Mouse (Mus musculus) fibroblast of lung, adult 2 months (primary cell): Measurements from ENCODE around the gene Nxph1.

ENCODE experiments used
- DNase-seq: peaks from one replicate; pipeline ENCODE4 v3.0.0-alpha.2; 2011; ENCODE audit warnings: low read depth

Nxph1 gene

GRCm38 (mm10) chr6:8948131-8948470 lies at the start of gene Nxph1:
Gene Nxph1, plus strand, starts transcription at chr6:8948431.
- no peak for DNase-seq

DNA sequence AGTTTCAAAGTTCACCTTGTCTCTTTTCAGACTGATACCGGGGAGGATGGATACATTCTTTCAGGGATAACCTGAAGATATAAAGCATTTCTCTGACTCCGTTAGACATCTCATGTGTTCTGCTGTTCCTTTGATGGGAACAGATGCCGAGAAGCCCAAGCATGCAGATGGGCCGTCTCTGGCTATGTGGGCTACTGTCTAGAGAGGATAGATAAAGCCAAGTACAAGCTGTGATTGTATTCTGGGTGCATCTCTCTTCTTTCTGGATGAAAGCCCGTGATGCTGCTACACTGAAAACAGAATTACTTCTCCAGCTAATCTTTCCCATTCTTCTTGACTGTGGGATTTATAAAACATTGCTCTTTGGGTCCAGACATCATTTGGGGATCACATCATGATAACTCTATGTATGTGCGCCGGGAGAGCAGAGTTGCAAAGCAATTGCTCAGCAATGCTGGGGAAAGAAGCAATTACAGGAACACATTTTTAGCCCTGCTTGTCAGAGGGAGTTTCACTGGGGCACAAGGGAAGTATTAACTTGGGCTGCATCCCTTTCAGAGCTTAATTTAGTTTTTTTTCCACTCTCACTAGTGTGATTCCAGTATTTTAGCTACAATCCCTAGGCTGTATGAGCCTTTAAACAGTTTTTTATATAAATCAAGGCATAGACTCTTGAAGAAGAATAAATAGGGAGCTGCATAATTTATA lies 48.1 kb upstream of the Nxph1 start:
- no peak for DNase-seq

- no peak for DNase-seq
These were observed 47.5 kb upstream of the Nxph1 start for GRCm38 (mm10) chr6:8900729-8901122.

DNA sequence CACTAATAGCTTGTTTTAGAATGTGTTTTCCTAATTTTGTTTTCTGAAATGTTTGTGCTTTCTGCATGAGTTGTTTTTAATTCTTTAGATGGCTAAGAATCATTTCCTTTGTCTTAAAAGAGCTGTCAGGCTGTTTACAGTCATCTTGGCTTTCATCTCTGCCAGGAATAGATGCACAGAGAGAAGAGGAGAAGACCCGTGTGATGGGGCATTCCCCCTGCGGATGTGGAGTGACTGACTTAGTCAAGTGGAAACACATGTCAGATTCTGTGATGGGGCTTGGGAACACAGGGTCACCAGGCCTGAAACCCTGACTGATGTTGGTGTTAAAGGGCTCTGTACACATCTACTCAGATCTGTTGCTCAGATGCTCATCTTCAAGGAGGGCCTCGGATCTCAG lies 40.3 kb upstream of the Nxph1 start:
- no peak for DNase-seq

DNA sequence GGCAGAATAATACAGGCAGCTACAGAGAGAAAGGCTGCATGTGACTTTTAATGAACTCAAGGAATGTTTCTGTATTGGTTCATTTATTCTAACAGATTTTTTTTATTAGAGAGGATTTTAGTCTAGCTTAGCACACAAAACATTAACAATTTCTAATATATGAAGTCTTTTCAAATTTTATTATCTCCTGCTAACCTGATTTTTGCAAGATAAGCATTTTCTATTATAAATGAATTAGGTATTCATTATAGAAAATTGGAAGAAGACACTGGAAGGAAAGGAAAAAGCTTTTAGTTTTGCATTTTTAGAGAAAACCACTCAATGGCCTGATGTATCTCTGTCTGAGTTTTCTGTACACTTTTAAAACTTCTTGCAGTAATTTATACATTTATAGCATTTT lies 34.8 kb upstream of the Nxph1 start:
- no peak for DNase-seq

- DNase-seq = no peak
These were observed 33.5 kb upstream of the Nxph1 start for GRCm38 (mm10) chr6:8914682-8915081.

DNA sequence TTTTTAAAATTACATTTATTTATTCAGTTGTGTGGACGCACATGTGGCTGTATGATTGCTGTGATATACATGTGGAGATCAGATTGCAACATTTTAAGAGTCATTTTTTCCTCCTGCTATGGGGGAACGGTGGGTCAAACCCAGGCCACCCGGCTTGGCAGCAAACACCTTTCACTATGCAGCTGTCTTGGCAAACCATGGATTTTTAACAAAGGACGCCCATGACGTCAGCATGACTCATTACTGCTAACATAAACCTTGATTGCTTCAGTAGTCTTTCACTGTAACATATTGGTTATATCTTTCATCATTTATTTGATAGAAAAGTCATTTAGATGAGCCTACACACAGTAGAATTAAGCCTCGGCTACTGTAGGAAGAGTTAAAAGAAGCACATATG lies 23.8 kb upstream of the Nxph1 start:
- DNase-seq = no peak

GRCm38 (mm10) chr6:8935241-8935640 lies 13.0 kb upstream of the Nxph1 start:
- DNase-seq = no peak

GRCm38 (mm10) chr6:8935705-8936104 lies 12.5 kb upstream of the Nxph1 start:
- DNase-seq = peak; percentile 4

DNA sequence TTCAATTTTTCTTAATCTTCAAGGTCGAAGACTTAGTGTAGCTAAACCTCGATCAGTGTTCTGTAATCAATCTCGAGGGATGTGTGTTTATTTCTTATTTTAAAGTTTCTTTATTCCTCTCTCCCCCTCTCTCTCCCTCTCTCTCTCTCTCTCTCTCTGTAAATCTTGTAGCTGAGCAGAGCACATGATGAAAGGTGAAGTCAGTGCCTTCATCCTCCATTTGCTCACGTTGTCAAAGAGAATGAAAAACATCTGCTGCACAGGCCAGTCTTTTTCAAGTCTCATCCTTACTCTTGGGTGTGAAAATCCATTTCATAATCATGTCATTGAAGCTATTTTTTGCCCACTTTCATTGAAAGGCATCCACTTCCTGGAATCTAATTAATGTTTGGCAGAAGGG lies 12.1 kb upstream of the Nxph1 start:
- DNase-seq = no peak

GRCm38 (mm10) chr6:8948471-8949411 lies 510 bp downstream of the Nxph1 start:
- DNase-seq = no peak

DNA sequence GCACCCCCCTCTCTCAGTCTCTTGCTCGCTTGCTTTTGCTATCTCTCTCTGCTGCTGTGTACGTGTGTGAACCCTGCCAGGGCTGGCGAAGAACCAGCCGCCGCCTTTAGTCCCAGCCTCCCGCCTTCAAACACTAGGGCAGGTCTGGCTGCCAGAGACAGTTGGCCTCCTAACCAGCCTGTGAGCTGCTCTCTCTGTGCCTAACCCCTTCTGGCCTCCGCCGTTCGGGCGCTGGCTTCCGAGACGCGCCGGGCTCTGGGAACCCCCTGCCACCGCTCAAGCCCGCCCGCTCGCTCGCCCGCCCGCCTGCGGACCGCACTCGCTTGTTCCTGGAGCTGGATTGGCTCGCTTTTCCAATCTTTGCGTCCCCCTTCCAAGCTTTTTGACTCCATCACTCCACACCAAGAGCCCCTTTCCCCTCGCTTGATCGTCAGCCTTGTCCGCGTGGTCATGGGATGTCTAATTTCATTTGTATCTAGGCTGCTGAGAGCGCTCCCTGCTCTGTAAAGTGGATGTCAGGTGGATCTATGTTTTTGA lies 1.5 kb downstream of the Nxph1 start:
- DNase-seq = no peak

- no peak for DNase-seq
These were observed 2.5 kb downstream of the Nxph1 start for GRCm38 (mm10) chr6:8950611-8951325.

DNA sequence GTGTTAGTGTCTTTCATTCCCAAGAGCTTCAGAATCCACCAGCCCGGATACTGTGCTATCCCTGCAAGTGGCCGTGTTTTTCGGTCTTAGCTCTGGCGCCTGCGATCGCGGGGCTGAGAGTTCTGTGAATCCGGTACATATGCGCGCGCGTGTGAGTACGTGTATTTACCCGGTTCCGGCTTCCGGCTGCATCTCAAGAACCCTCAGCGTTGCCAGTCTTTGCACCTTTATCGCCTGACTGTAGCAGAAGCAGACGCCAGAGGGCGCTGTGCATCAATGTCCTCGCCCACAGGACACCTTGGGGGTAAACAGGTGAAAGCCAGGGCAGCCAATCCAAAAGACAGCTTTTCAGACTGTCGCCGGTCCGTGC lies 3.1 kb downstream of the Nxph1 start:
- DNase-seq = no peak

DNA sequence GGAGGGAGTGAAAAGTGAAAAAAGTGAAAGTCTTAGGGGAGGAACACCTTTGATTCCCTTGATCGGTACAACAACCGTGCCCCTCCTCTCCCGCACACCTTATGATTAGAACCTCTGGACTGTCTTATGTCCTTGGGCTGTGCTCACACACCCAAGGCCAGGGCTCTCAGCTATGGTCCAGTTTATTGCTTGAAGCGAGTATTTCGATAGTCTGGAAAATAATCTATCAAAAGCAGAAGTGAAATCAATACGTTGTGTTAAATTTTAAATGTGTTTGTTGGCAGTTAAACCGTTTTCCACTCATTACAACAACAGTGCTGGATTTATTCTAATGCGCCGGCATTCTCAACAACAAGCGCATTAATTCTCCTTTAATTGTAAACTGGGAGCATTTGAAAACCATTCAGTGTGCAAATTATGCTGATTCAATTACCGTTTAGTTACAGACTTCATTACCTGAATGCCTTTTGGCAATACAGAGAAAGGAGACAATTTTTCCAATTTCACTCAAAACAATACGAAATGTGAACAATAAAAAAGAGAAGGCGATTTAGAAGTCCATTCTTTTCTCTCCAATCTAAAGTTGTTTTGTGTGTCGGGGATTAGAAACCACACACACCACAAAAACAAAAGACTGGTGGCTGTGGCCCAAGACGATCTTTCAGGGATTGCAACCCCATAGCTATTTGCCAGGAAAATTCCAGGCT lies 3.8 kb downstream of the Nxph1 start:
- no peak for DNase-seq

DNA sequence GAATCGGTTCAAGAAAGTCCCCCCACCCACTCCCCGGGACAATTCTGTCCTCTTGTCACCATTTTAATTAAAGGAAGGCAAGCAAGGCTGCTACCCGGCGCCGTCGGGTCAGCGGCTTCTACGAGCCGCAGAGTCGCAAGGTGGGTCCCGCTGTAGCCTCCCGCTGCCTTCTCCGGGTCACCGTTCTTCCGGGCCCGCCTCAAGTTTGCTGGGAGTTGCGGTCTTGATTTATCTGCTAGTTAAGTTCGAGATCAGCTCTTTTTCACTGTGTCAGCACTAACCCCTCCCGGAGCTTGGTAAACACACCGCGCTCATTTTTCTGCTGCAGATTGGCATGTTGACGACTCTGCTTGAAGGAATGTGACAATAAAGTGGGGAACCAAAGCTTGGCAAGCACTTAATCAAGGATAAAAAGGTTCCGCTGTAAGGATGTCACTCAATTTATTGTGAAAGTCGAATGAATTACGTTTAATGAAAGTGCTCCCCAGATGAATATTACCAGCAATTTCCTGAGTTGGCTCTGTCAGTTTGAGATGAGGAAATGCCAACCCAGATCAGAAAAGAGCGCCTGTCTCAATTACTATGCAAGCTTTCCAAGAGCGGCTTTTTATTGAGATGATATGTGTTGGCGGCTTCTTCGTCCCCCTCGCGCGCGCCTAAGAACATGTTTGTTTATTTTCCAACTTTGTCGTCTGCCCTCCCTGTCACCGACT lies 7.7 kb downstream of the Nxph1 start:
- DNase-seq = no peak

- no peak for DNase-seq
These were observed 8.7 kb downstream of the Nxph1 start for GRCm38 (mm10) chr6:8956743-8957528.

DNA sequence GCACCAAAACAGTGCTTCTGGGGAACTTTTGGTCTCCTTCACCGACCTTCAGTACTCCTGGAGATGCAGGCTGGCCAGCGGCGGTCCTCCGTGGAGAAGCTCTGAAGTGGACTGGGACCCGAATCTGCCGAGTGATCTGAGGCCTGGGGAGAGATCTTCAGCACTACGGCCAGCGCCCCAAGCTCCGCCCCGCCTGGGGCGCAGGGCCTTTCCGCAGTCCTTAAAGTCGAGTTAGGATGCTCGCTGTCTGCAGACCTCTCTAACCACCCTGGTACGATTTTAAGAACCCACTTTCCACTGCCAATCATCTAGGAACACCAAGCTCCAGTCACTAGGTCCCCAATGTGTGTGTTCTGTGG lies 9.3 kb downstream of the Nxph1 start:
- no peak for DNase-seq

GRCm38 (mm10) chr6:8958081-8958919 lies 10.1 kb downstream of the Nxph1 start:
- no peak for DNase-seq

GRCm38 (mm10) chr6:8959810-8960209 lies 11.6 kb downstream of the Nxph1 start:
- DNase-seq = no peak
